Comparison of ENCODE assay signal across 20 mouse cellular contexts in genomic region chr8:95661575-95661974, GRCm38 (mm10). TPM values are rescaled to one million over a fixed set of nuclear protein-coding genes. Genes with fewer than 3 reads are reported as not detected.
DNase-seq lines count a peak whose midpoint lies in the region; ATAC-seq and TF ChIP-seq lines count a peak whose summit lies in the region.
"Had no signal": no experiment of that assay in that cellular context is flagged by ENCODE, and none has a peak within 500 bp of the region (broad histone marks: within the 10 kb centered on the region; RNA-seq: fewer than 3 reads in every experiment).

No protein-coding gene starts in this region.

- no peak for TF ChIP-seq CTCF in forebrain, postnatal 0 days (IDR thresholded peaks at IDR 0.05; ENCODE audit: low read depth)
- TF ChIP-seq CTCF in intestine, postnatal 0 days (IDR thresholded peaks at IDR 0.05; ENCODE audit: low read depth): no peak
- TF ChIP-seq CTCF in olfactory bulb, adult 2 months (IDR thresholded peaks at IDR 0.05; ENCODE audit: insufficient read depth, low read depth, low read length): no peak

- no peak overlapping the region for H3K4me3 ChIP-seq in forebrain, postnatal 0 days (ENCODE audit: low read depth, low read length)
- H3K4me3 ChIP-seq in forebrain, embryonic 10.5 days: no peak overlapping the region
- H3K4me3 ChIP-seq in intestine, postnatal 0 days (ENCODE audit: low read depth, low read length): no peak overlapping the region
- no peak overlapping the region for H3K4me3 ChIP-seq in intestine, embryonic 15.5 days (replicated peaks)
- H3K4me3 ChIP-seq in olfactory bulb, adult 2 months (ENCODE audit: insufficient read depth, low read depth, low read length): no peak overlapping the region
- H3K4me3 ChIP-seq: embryonic facial prominence, embryonic 13.5 days; embryonic facial prominence, embryonic 15.5 days; erythroblast, embryonic 14.5 days; forebrain, embryonic 13.5 days; forebrain, embryonic 15.5 days had no signal

- DNase-seq in forebrain, postnatal 0 days: no peak
- no peak for DNase-seq in forebrain, embryonic 10.5 days (ENCODE audit: extremely low spot score, low spot score)
- no peak for DNase-seq in embryo, embryonic 10.5 days (ENCODE audit: low spot score)
- DNase-seq: adrenal gland, adult 2 months; adrenal gland, postnatal 10 days; adrenal gland, postnatal 25 days; cerebellum, adult 11-12 months; cerebellum, adult 2 months; cerebellum, adult 9-10 months; cerebellum, postnatal 10 days; cerebellum, postnatal 25 days; embryo, embryonic 11 days had no signal

- no peak overlapping the region for H3K4me2 ChIP-seq in forebrain, postnatal 0 days (ENCODE audit: low read depth)
- peak overlapping the region; percentile 38 for H3K4me2 ChIP-seq in intestine, postnatal 0 days (replicated peaks; ENCODE audit: low read depth)
- no peak overlapping the region for H3K4me2 ChIP-seq in intestine, embryonic 15.5 days (replicated peaks)
- H3K4me2 ChIP-seq: embryonic facial prominence, embryonic 13.5 days; embryonic facial prominence, embryonic 15.5 days; forebrain, embryonic 13.5 days; forebrain, embryonic 15.5 days had no signal

- H3K9ac ChIP-seq in forebrain, postnatal 0 days: no peak overlapping the region
- H3K9ac ChIP-seq in intestine, postnatal 0 days (ENCODE audit: low read depth, low read length): no peak overlapping the region
- no peak overlapping the region for H3K9ac ChIP-seq in intestine, embryonic 15.5 days
- H3K9ac ChIP-seq: embryonic facial prominence, embryonic 13.5 days; embryonic facial prominence, embryonic 15.5 days; forebrain, embryonic 13.5 days; forebrain, embryonic 15.5 days had no signal

- TF ChIP-seq POLR2A in olfactory bulb, adult 2 months (IDR thresholded peaks at IDR 0.05; ENCODE audit: insufficient read depth, low read depth, low read length): no peak

- H3K36me3 ChIP-seq in forebrain, postnatal 0 days (ENCODE audit: insufficient read depth): no peaks in the 10 kb centered on the region
- no peaks in the 10 kb centered on the region for H3K36me3 ChIP-seq in forebrain, embryonic 10.5 days (replicated peaks)
- no peaks in the 10 kb centered on the region for H3K36me3 ChIP-seq in intestine, postnatal 0 days (ENCODE audit: control insufficient read depth, insufficient read depth)
- H3K36me3 ChIP-seq in intestine, embryonic 15.5 days: no peaks in the 10 kb centered on the region
- H3K36me3 ChIP-seq: embryonic facial prominence, embryonic 13.5 days; embryonic facial prominence, embryonic 15.5 days; forebrain, embryonic 15.5 days had no signal

- ATAC-seq in forebrain, postnatal 0 days: peak; percentile 23; the same call in 1 of the 2 replicates
- ATAC-seq in intestine, postnatal 0 days: no peak
- ATAC-seq in intestine, embryonic 15.5 days: no peak
- ATAC-seq: forebrain, embryonic 13.5 days; forebrain, embryonic 15.5 days had no signal

- no peaks in the 10 kb centered on the region for H3K27me3 ChIP-seq in forebrain, postnatal 0 days (ENCODE audit: insufficient read depth, low read length)
- no peaks in the 10 kb centered on the region for H3K27me3 ChIP-seq in forebrain, embryonic 10.5 days (ENCODE audit: poor library complexity, severe bottlenecking)
- no peaks in the 10 kb centered on the region for H3K27me3 ChIP-seq in intestine, postnatal 0 days (replicated peaks; ENCODE audit: control insufficient read depth, insufficient read depth, low read length)
- no peaks in the 10 kb centered on the region for H3K27me3 ChIP-seq in intestine, embryonic 15.5 days (replicated peaks)
- H3K27me3 ChIP-seq: embryonic facial prominence, embryonic 13.5 days; embryonic facial prominence, embryonic 15.5 days; forebrain, embryonic 13.5 days; forebrain, embryonic 15.5 days had no signal

- 86% methylated on average over 6 of the region's 6 CpGs for WGBS in forebrain, postnatal 0 days
- WGBS in forebrain, embryonic 10.5 days: 89% methylated on average over 6 of the region's 6 CpGs
- 87% methylated on average over 6 of the region's 6 CpGs for WGBS in intestine, postnatal 0 days
- WGBS in intestine, embryonic 15.5 days: 87% methylated on average over 6 of the region's 6 CpGs
- WGBS in olfactory bulb, adult 2 months: 51% methylated on average over 6 of the region's 6 CpGs

- H3K4me1 ChIP-seq in forebrain, postnatal 0 days (ENCODE audit: insufficient read depth): no peaks in the 10 kb centered on the region
- H3K4me1 ChIP-seq in forebrain, embryonic 10.5 days: peaks cover 8% of the 10 kb centered on the region
- H3K4me1 ChIP-seq in intestine, postnatal 0 days (replicated peaks; ENCODE audit: control insufficient read depth, insufficient read depth, low read length): 0 out of 2 replicates have a peak, but pooled peaks cover 2% of the 10 kb centered on the region
- no peaks in the 10 kb centered on the region for H3K4me1 ChIP-seq in intestine, embryonic 15.5 days (replicated peaks)
- peaks cover 26% of the 10 kb centered on the region for H3K4me1 ChIP-seq in olfactory bulb, adult 2 months (ENCODE audit: control insufficient read depth, insufficient read depth, low read length)
- H3K4me1 ChIP-seq: embryonic facial prominence, embryonic 13.5 days; embryonic facial prominence, embryonic 15.5 days had no signal

- H3K27ac ChIP-seq in forebrain, postnatal 0 days (ENCODE audit: low read depth, low read length): no peak overlapping the region
- no peak overlapping the region for H3K27ac ChIP-seq in forebrain, embryonic 10.5 days
- H3K27ac ChIP-seq in intestine, postnatal 0 days (ENCODE audit: low read depth, low read length): no peak overlapping the region
- H3K27ac ChIP-seq in intestine, embryonic 15.5 days: no peak overlapping the region
- H3K27ac ChIP-seq in olfactory bulb, adult 2 months (ENCODE audit: insufficient read depth, low read depth, low read length): peak overlapping the region; percentile 74
- H3K27ac ChIP-seq: embryonic facial prominence, embryonic 13.5 days; embryonic facial prominence, embryonic 15.5 days; forebrain, embryonic 13.5 days; forebrain, embryonic 15.5 days had no signal

- H3K9me3 ChIP-seq in forebrain, postnatal 0 days (ENCODE audit: low read length): no peaks in the 10 kb centered on the region
- peaks cover 3% of the 10 kb centered on the region; the same call in 1 of the 2 replicates for H3K9me3 ChIP-seq in forebrain, embryonic 10.5 days
- H3K9me3 ChIP-seq in intestine, postnatal 0 days (ENCODE audit: control insufficient read depth): no peaks in the 10 kb centered on the region
- H3K9me3 ChIP-seq in intestine, embryonic 15.5 days: no peaks in the 10 kb centered on the region
- H3K9me3 ChIP-seq: embryonic facial prominence, embryonic 15.5 days; forebrain, embryonic 15.5 days had no signal

RNA-seq across cellular contexts. Expression of gene Ndrg4, which starts 15.2 kb away (rescaled TPM):
- total RNA-seq in forebrain, postnatal 0 days (2014; rRNA removed): 549 and 619 TPM in 2 replicates
- polyA plus RNA-seq in forebrain, postnatal 0 days (2015; fragmentation: Nextera tagmentation; extraction: Ambion mirVana): 428 and 484 TPM in 2 replicates
- polyA plus RNA-seq in forebrain, embryonic 10.5 days (2016; fragmentation: Nextera tagmentation; extraction: Ambion mirVana): 14.7 and 16.7 TPM in 2 replicates
- 11.5 and 13.1 TPM in 2 replicates for polyA plus RNA-seq in intestine, postnatal 0 days (2015; fragmentation: Nextera tagmentation; extraction: Ambion mirVana)
- 16.3 and 17.0 TPM in 2 replicates for polyA plus RNA-seq in intestine, embryonic 15.5 days (2015; fragmentation: Nextera tagmentation; extraction: Ambion mirVana)
- polyA plus RNA-seq in olfactory bulb, adult 2 months (2012; ENCODE audit: insufficient read depth, insufficient read length, low replicate concordance, missing spikeins): 472 and 1,489 TPM in 2 replicates

RNA-seq across cellular contexts. Expression of gene Gins3, which starts 28.3 kb away (rescaled TPM):
- total RNA-seq in forebrain, postnatal 0 days (2014; rRNA removed): 3.8 and 4.3 TPM in 2 replicates
- polyA plus RNA-seq in forebrain, postnatal 0 days (2015; fragmentation: Nextera tagmentation; extraction: Ambion mirVana): 3.2 and 4.4 TPM in 2 replicates
- polyA plus RNA-seq in forebrain, embryonic 10.5 days (2016; fragmentation: Nextera tagmentation; extraction: Ambion mirVana): 34.9 and 37.1 TPM in 2 replicates
- 3.6 and 4.3 TPM in 2 replicates for polyA plus RNA-seq in intestine, postnatal 0 days (2015; fragmentation: Nextera tagmentation; extraction: Ambion mirVana)
- 13.3 and 16.9 TPM in 2 replicates for polyA plus RNA-seq in intestine, embryonic 15.5 days (2015; fragmentation: Nextera tagmentation; extraction: Ambion mirVana)
- not detected in 2 replicates for polyA plus RNA-seq in olfactory bulb, adult 2 months (2012; ENCODE audit: insufficient read depth, insufficient read length, low replicate concordance, missing spikeins)

RNA-seq across cellular contexts. Expression of gene Setd6, which starts 54.1 kb away (rescaled TPM):
- total RNA-seq in forebrain, postnatal 0 days (2014; rRNA removed): 24.9 and 29.8 TPM in 2 replicates
- 37.1 and 40.0 TPM in 2 replicates for polyA plus RNA-seq in forebrain, postnatal 0 days (2015; fragmentation: Nextera tagmentation; extraction: Ambion mirVana)
- 29.5 and 31.0 TPM in 2 replicates for polyA plus RNA-seq in forebrain, embryonic 10.5 days (2016; fragmentation: Nextera tagmentation; extraction: Ambion mirVana)
- 8.2 and 9.3 TPM in 2 replicates for polyA plus RNA-seq in intestine, postnatal 0 days (2015; fragmentation: Nextera tagmentation; extraction: Ambion mirVana)
- 19.7 and 24.3 TPM in 2 replicates for polyA plus RNA-seq in intestine, embryonic 15.5 days (2015; fragmentation: Nextera tagmentation; extraction: Ambion mirVana)
- not detected in 2 replicates for polyA plus RNA-seq in olfactory bulb, adult 2 months (2012; ENCODE audit: insufficient read depth, insufficient read length, low replicate concordance, missing spikeins)

Comparison
In these comparisons a context has a peak if more than half of its experiments do, and no peak if none do; other contexts are left out.
1. RNA of gene Ndrg4, which starts 15.2 kb away (polyA plus RNA-seq): 428 to 484 TPM in forebrain, postnatal 0 days and 472 to 1,489 TPM in olfactory bulb, adult 2 months; 14.7 to 16.7 TPM in forebrain, embryonic 10.5 days, 16.3 to 17.0 TPM in intestine, embryonic 15.5 days and 11.5 to 13.1 TPM in intestine, postnatal 0 days; every median in the first group is over 10 times any median in the second.